Mouse (Mus musculus) MEL (cell line): ENCODE measurements around the gene Iqsec1. TPM values are rescaled to one million over a fixed set of nuclear protein-coding genes. Genes with fewer than 3 reads are reported as not detected.
A peak's percentile ranks its signal among the peaks of the same experiment; 100 is the strongest.

Source experiments
- DNase-seq: peaks from one replicate; pipeline ENCODE4 v3.0.0; 2011; ENCODE audit warnings: low read depth, low spot score
- H3K27ac ChIP-seq: 2 replicates; pipeline ENCODE4 v1.5.1; 2012; ENCODE audit warnings: low read depth, mild to moderate bottlenecking, control low read depth, low read length, moderate library complexity; ENCODE audit not compliant: control insufficient read depth
- H3K27me3 ChIP-seq, 2 experiments: fragments of 150-350 bp in 1 of 2; sonication (generic) in 1 of 2; 2 replicates each; pipeline ENCODE4 v1.6.1; 2012; ENCODE audit warnings: low read length in 2 of 2, mild to moderate bottlenecking in 2 of 2, improper control_type of control experiment in 1 of 2, moderate library complexity in 1 of 2; ENCODE audit not compliant: insufficient read depth in 2 of 2, control insufficient read depth in 1 of 2
- H3K36me3 ChIP-seq, 2 experiments: 2 replicates each; pipeline ENCODE4 v1.6.1; 2012 to 2014; ENCODE audit warnings: low read length in 2 of 2, improper control_type of control experiment in 1 of 2, inconsistent platforms in 1 of 2, mild to moderate bottlenecking in 1 of 2; ENCODE audit not compliant: insufficient read depth in 2 of 2, control insufficient read depth in 1 of 2
- H3K4me1 ChIP-seq, 2 experiments: fragments of 150-350 bp in 1 of 2; sonication (generic) in 1 of 2; 2 replicates each; pipeline ENCODE4 v1.6.1; 2012; ENCODE audit warnings: low read length in 2 of 2, improper control_type of control experiment in 1 of 2, mild to moderate bottlenecking in 1 of 2; ENCODE audit not compliant: insufficient read depth in 2 of 2, control insufficient read depth in 1 of 2
- H3K4me3 ChIP-seq, 2 experiments: fragments of 150-350 bp in 1 of 2; sonication (generic) in 1 of 2; 2 replicates each; pipeline ENCODE4 v1.5.1; 2012; ENCODE audit warnings: low read depth in 2 of 2, low read length in 2 of 2, mild to moderate bottlenecking in 2 of 2, moderate library complexity in 2 of 2, control low read depth in 1 of 2, improper control_type of control experiment in 1 of 2; ENCODE audit not compliant: control insufficient read depth in 1 of 2, insufficient read depth in 1 of 2
- H3K79me2 ChIP-seq: 2 replicates; pipeline ENCODE4 v1.6.1; 2012; ENCODE audit warnings: mild to moderate bottlenecking, low read length, moderate library complexity; ENCODE audit not compliant: control insufficient read depth, poor library complexity, insufficient read depth
- H3K9ac ChIP-seq: 2 replicates; pipeline ENCODE4 v1.6.1; 2012; ENCODE audit warnings: low read depth, mild to moderate bottlenecking, control low read depth, low read length, moderate library complexity; ENCODE audit not compliant: control insufficient read depth, poor library complexity, severe bottlenecking
- H3K9me3 ChIP-seq: fragments of 150-350 bp; sonication (generic); replicated peaks from 2 replicates; pipeline ENCODE4 v1.6.1; 2012; ENCODE audit warnings: mild to moderate bottlenecking, low read length, improper control_type of control experiment, moderate library complexity; ENCODE audit not compliant: insufficient read depth
- BHLHE40 ChIP-seq: IDR thresholded peaks from 2 replicates; pipeline ENCODE4 v1.6.1; 2012; ENCODE audit warnings: low read depth, mild to moderate bottlenecking, inconsistent platforms, low read length, improper control_type of control experiment, borderline replicate concordance
- CTCF ChIP-seq, 3 experiments: IDR thresholded peaks in 2 of 3; conservative IDR thresholded peaks in 1 of 3; 2 replicates each; pipeline ENCODE4 v1.5.1; 2011 to 2012; ENCODE audit warnings: low read length in 3 of 3, low read depth in 2 of 3, mild to moderate bottlenecking in 2 of 3, improper control_type of control experiment in 1 of 3, inconsistent platforms in 1 of 3, mixed read lengths in 1 of 3, moderate library complexity in 1 of 3; ENCODE audit not compliant: control insufficient read depth in 1 of 3, insufficient read depth in 1 of 3, poor library complexity in 1 of 3, severe bottlenecking in 1 of 3
- E2F4 ChIP-seq: IDR thresholded peaks from 2 replicates; pipeline ENCODE4 v1.6.1; 2011; ENCODE audit warnings: low read depth, low read length, improper control_type of control experiment, borderline replicate concordance
- ELF1 ChIP-seq: IDR thresholded peaks from 2 replicates; pipeline ENCODE4 v1.6.1; 2014; ENCODE audit warnings: low read depth, mild to moderate bottlenecking, inconsistent platforms, low read length, improper control_type of control experiment, moderate library complexity
- EP300 ChIP-seq, 2 experiments: IDR thresholded peaks; 2 replicates each; pipeline ENCODE4 v1.6.1; 2011; ENCODE audit warnings: improper control_type of control experiment in 2 of 2, low read length in 2 of 2, low read depth in 1 of 2, mild to moderate bottlenecking in 1 of 2
- ETS1 ChIP-seq: IDR thresholded peaks from 2 replicates; pipeline ENCODE4 v1.6.1; 2012; ENCODE audit warnings: low read depth, mild to moderate bottlenecking, inconsistent platforms, low read length, improper control_type of control experiment, moderate library complexity
- GABPA ChIP-seq: IDR thresholded peaks from 2 replicates; pipeline ENCODE4 v1.6.1; 2012; ENCODE audit warnings: low read depth, mild to moderate bottlenecking, inconsistent platforms, low read length, improper control_type of control experiment, moderate library complexity
- GATA1 ChIP-seq: IDR thresholded peaks from 2 replicates; pipeline ENCODE4 v1.6.1; 2011; ENCODE audit warnings: low read depth, low read length, improper control_type of control experiment
- HCFC1 ChIP-seq: IDR thresholded peaks from 2 replicates; pipeline ENCODE4 v1.6.1; 2012; ENCODE audit warnings: low read depth, mild to moderate bottlenecking, inconsistent platforms, low read length, improper control_type of control experiment, moderate library complexity
- JUND ChIP-seq: IDR thresholded peaks from 2 replicates; pipeline ENCODE4 v1.6.1; 2011; ENCODE audit warnings: low read depth, mild to moderate bottlenecking, improper control_type of control experiment, low read length
- KAT2A ChIP-seq: conservative IDR thresholded peaks from 2 replicates; pipeline ENCODE4 v1.6.1; 2012; ENCODE audit warnings: low read depth, low read length, improper control_type of control experiment, inconsistent platforms
- MAX ChIP-seq: IDR thresholded peaks from 2 replicates; pipeline ENCODE4 v1.6.1; 2011; ENCODE audit warnings: low read length, improper control_type of control experiment
- MEF2A ChIP-seq: IDR thresholded peaks from 2 replicates; pipeline ENCODE4 v1.6.1; 2014; ENCODE audit warnings: low read depth, mild to moderate bottlenecking, inconsistent platforms, low read length, improper control_type of control experiment; ENCODE audit not compliant: poor library complexity, insufficient replicate concordance, severe bottlenecking; ENCODE audit errors: extremely low read depth
- MXI1 ChIP-seq: IDR thresholded peaks from 2 replicates; pipeline ENCODE4 v1.6.1; 2011; ENCODE audit warnings: mild to moderate bottlenecking, low read depth, low read length, improper control_type of control experiment
- MYB ChIP-seq: IDR thresholded peaks from 2 replicates; pipeline ENCODE4 v1.6.1; 2011; ENCODE audit warnings: mild to moderate bottlenecking, low read depth, low read length, improper control_type of control experiment
- NELFE ChIP-seq: IDR thresholded peaks from 2 replicates; pipeline ENCODE4 v1.6.1; 2011; ENCODE audit warnings: low read depth, low read length, improper control_type of control experiment
- NRF1 ChIP-seq: IDR thresholded peaks from 2 replicates; pipeline ENCODE4 v1.6.1; 2014; ENCODE audit warnings: low read depth, mild to moderate bottlenecking, inconsistent platforms, low read length, improper control_type of control experiment, moderate library complexity; ENCODE audit not compliant: poor library complexity, insufficient read depth, severe bottlenecking
- POLR2AphosphoS5 ChIP-seq: IDR thresholded peaks from 2 replicates; pipeline ENCODE4 v1.6.1; 2012; ENCODE audit warnings: low read depth, borderline replicate concordance, mild to moderate bottlenecking, inconsistent platforms, low read length, moderate library complexity, mixed read lengths
- RAD21 ChIP-seq: IDR thresholded peaks from 2 replicates; pipeline ENCODE4 v1.6.1; 2011; ENCODE audit warnings: mild to moderate bottlenecking, low read depth, low read length, improper control_type of control experiment
- RCOR1 ChIP-seq: IDR thresholded peaks from 2 replicates; pipeline ENCODE4 v1.6.1; 2012; ENCODE audit warnings: low read depth, mild to moderate bottlenecking, inconsistent platforms, low read length, improper control_type of control experiment
- TAL1 ChIP-seq: IDR thresholded peaks from 2 replicates; pipeline ENCODE4 v1.6.1; 2012; ENCODE audit warnings: mild to moderate bottlenecking, inconsistent platforms, low read length, moderate library complexity, mixed read lengths
- TBP ChIP-seq: IDR thresholded peaks from 2 replicates; pipeline ENCODE4 v1.8.0; 2011; ENCODE audit warnings: low read depth, low read length, improper control_type of control experiment
- TCF12 ChIP-seq: IDR thresholded peaks from 2 replicates; pipeline ENCODE4 v1.6.1; 2014; ENCODE audit warnings: low read depth, mild to moderate bottlenecking, inconsistent platforms, low read length, improper control_type of control experiment, moderate library complexity
- USF1 ChIP-seq: IDR thresholded peaks from 2 replicates; pipeline ENCODE4 v1.6.1; 2014; ENCODE audit warnings: low read depth, mild to moderate bottlenecking, inconsistent platforms, low read length, improper control_type of control experiment, moderate library complexity
- USF2 ChIP-seq, 2 experiments: IDR thresholded peaks; 2 replicates each; pipeline ENCODE4 v1.6.1; 2011 to 2012; ENCODE audit warnings: improper control_type of control experiment in 2 of 2, low read length in 2 of 2, borderline replicate concordance in 1 of 2, inconsistent platforms in 1 of 2, low read depth in 1 of 2, mild to moderate bottlenecking in 1 of 2; ENCODE audit not compliant: insufficient read depth in 1 of 2
- ZC3H11A ChIP-seq: IDR thresholded peaks from 2 replicates; pipeline ENCODE4 v1.6.1; 2012; ENCODE audit warnings: low read depth, mild to moderate bottlenecking, inconsistent platforms, low read length, improper control_type of control experiment
- ZKSCAN1 ChIP-seq: IDR thresholded peaks from 2 replicates; pipeline ENCODE4 v1.6.1; 2012; ENCODE audit warnings: low read depth, mild to moderate bottlenecking, inconsistent platforms, low read length, improper control_type of control experiment, moderate library complexity
- polyA plus RNA-seq, 2 experiments: library from polyadenylated mRNA; stranded (reverse) in 1 of 2; unstranded in 1 of 2; fragments of >175 nt in 1 of 2; fragments of >200 nt in 1 of 2; gene quantifications; 2 replicates each; pipeline versions ENCODE4 v1.2.1 to v1.2.4; 2012; ENCODE audit warnings: low replicate concordance in 2 of 2, low read depth in 1 of 2; ENCODE audit not compliant: insufficient read length in 2 of 2, insufficient read depth in 1 of 2, missing spikeins in 1 of 2
- total RNA-seq: library from RNA; depleted of rRNA; stranded (reverse); fragments of 300-350 nt; gene quantifications from 2 replicates; pipeline ENCODE4 v1.2.3, GENCODE M21; 2012

Iqsec1 gene
- total and polyA plus RNA-seq, 3 experiments, result 14.8 to 73.4 (median 30.8) TPM

- no peaks in the 10 kb centered on the region for H3K27me3 ChIP-seq
- H3K27ac ChIP-seq, result peak overlapping the region; percentile 53
- peaks cover 0 to 23% of the 10 kb centered on the region in 2 experiments; a peak in 2 of 4 replicates for H3K36me3 ChIP-seq
These were observed 228.7 kb downstream of the Iqsec1 start for GRCm38 (mm10) chr6:90759754-90760153.

GRCm38 (mm10) chr6:90758155-90758554 lies 230.3 kb downstream of the Iqsec1 start:
- Histone ChIP-seq H3K36me3 (peaks cover 0 to 23% of the 10 kb centered on the region in 2 experiments; a peak in 2 of 4 replicates), H3K79me2 (no peaks in the 10 kb centered on the region; the same call in 1 of the 2 replicates), H3K9ac (no peak overlapping the region), H3K9me3 (no peaks in the 10 kb centered on the region), H3K27me3 (no peaks in the 10 kb centered on the region), H3K27ac (no peak overlapping the region), H3K4me1 (peaks cover 12 to 42% of the 10 kb centered on the region in 2 experiments), H3K4me3 (no peak overlapping the region)
- DNase-seq, result no peak
- TF ChIP-seq USF2 (IDR thresholded peaks at IDR 0.05; ENCODE audit: borderline replicate concordance in 1 of 2, insufficient read depth in 1 of 2, low read depth in 1 of 2, low read length in 2 of 2), result no peak
- no peak for TF ChIP-seq MAX
- no peak for TF ChIP-seq RCOR1
- TF ChIP-seq TBP, result no peak
- TF ChIP-seq BHLHE40, result no peak
- TF ChIP-seq POLR2AphosphoS5, result no peak
- no peak for TF ChIP-seq KAT2A
- TF ChIP-seq E2F4, result no peak
- no peak for TF ChIP-seq RAD21
- TF ChIP-seq USF1, result no peak
- TF ChIP-seq NRF1, result no peak
- no peak for TF ChIP-seq MEF2A
- no peak for TF ChIP-seq MYB
- no peak for TF ChIP-seq MXI1
- no peak for TF ChIP-seq GABPA
- no peak for TF ChIP-seq JUND
- TF ChIP-seq ETS1, result no peak
- no peak for TF ChIP-seq HCFC1
- no peak for TF ChIP-seq TCF12

More at GRCm38 (mm10) chr6:90759754-90760153, 228.7 kb downstream of the Iqsec1 start:
- TF ChIP-seq JUND, result no peak
- TF ChIP-seq CTCF (IDR thresholded peaks at IDR 0.05 in 2 of 3, conservative IDR thresholded peaks at IDR 0.05 in 1 of 3; ENCODE audit: control insufficient read depth in 1 of 3, insufficient read depth in 1 of 3, low read depth in 2 of 3, low read length in 3 of 3, poor library complexity in 1 of 3, severe bottlenecking in 1 of 3), result no peak
- TF ChIP-seq RCOR1, result no peak
- no peak for TF ChIP-seq ZKSCAN1
- no peak for TF ChIP-seq ZC3H11A
- no peak for TF ChIP-seq USF2 (IDR thresholded peaks at IDR 0.05; ENCODE audit: borderline replicate concordance in 1 of 2, insufficient read depth in 1 of 2, low read depth in 1 of 2, low read length in 2 of 2)
- no peak for TF ChIP-seq MEF2A
- TF ChIP-seq EP300 (IDR thresholded peaks at IDR 0.05; ENCODE audit: low read depth in 1 of 2, low read length in 2 of 2), result peak; percentile 6 to 23; a peak in 2 of 4 replicates
- 0 out of 2 replicates have a peak, but pooled peaks have one; percentile 2 for TF ChIP-seq NELFE
- no peak for TF ChIP-seq ELF1
- TF ChIP-seq TAL1, result peak; percentile 61
- TF ChIP-seq GATA1, result peak; percentile 58
- TF ChIP-seq RAD21, result no peak
- peak; percentile 52 for TF ChIP-seq TCF12
- TF ChIP-seq ETS1, result peak; percentile 42; the same call in 1 of the 2 replicates
- TF ChIP-seq TBP, result no peak
- Histone ChIP-seq H3K4me3 (no peak overlapping the region), H3K4me1 (peaks cover 12 to 46% of the 10 kb centered on the region in 2 experiments), H3K79me2 (no peaks in the 10 kb centered on the region; the same call in 1 of the 2 replicates), H3K9me3 (no peaks in the 10 kb centered on the region), H3K9ac (no peak overlapping the region)
- DNase-seq, result peak; percentile 74
